Mouse (Mus musculus) kidney, embryonic 14.5 days (tissue): ENCODE measurements around the gene Rgs9. TPM values are rescaled to one million over a fixed set of nuclear protein-coding genes. Genes with fewer than 3 reads are reported as not detected.

Experiments used
- ATAC-seq: fragments of 200-750 bp; cut with Nextera tagmentation; 2 replicates; pipeline ENCODE4 v1.8.0; 2017; ENCODE audit warnings: moderate number of reproducible peaks, mild to moderate bottlenecking, moderate TSS enrichment, moderate library complexity; ENCODE audit not compliant: low FRiP score, low TSS enrichment
- H3K27ac ChIP-seq: fragments of 300-500 bp; sonication (generic); 2 replicates; pipeline ENCODE4 v1.5.1; 2014; ENCODE audit warnings: low read depth, mild to moderate bottlenecking, low read length, moderate library complexity, mixed read lengths
- H3K27me3 ChIP-seq: fragments of 300-500 bp; sonication (generic); 2 replicates; pipeline ENCODE4 v1.6.1; 2014; ENCODE audit warnings: mild to moderate bottlenecking, low read length; ENCODE audit not compliant: control insufficient read depth, insufficient read depth
- H3K36me3 ChIP-seq: fragments of 300-500 bp; sonication (generic); 2 replicates; pipeline ENCODE4 v1.6.1; 2014; ENCODE audit warnings: low read length, mixed read lengths; ENCODE audit not compliant: control insufficient read depth, insufficient read depth
- H3K4me1 ChIP-seq: fragments of 300-500 bp; sonication (generic); 2 replicates; pipeline ENCODE4 v1.6.1; 2014; ENCODE audit warnings: low read length, mixed read lengths; ENCODE audit not compliant: control insufficient read depth, insufficient read depth
- H3K4me2 ChIP-seq: fragments of 300-500 bp; sonication (generic); replicated peaks from 2 replicates; pipeline ENCODE4 v1.6.1; 2014; ENCODE audit warnings: low read depth, mild to moderate bottlenecking, low read length
- H3K4me3 ChIP-seq: fragments of 300-500 bp; sonication (generic); 2 replicates; pipeline ENCODE4 v1.5.1; 2014; ENCODE audit warnings: mild to moderate bottlenecking, low read length
- H3K9ac ChIP-seq: fragments of 300-500 bp; sonication (generic); 2 replicates; pipeline ENCODE4 v1.6.1; 2014; ENCODE audit warnings: low read depth, mild to moderate bottlenecking, low read length, moderate library complexity
- H3K9me3 ChIP-seq: fragments of 300-500 bp; sonication (generic); 2 replicates; pipeline ENCODE4 v1.6.1; 2016; ENCODE audit warnings: low read length; ENCODE audit not compliant: control insufficient read depth
- WGBS: fragments of 180-500 bp; shearing (Covaris S2); extraction: QIAGEN DNeasy Blood & Tissue Kit; methylation state at CpG from one replicate; pipeline ENCODE4 v1.1.7; 2014; 5-methylcytosine and 5-hydroxymethylcytosine counted together
- polyA plus RNA-seq: library from polyadenylated mRNA; unstranded; fragments of >200 nt; fragmentation: Nextera tagmentation; extraction: Ambion mirVana; gene quantifications from 2 replicates; pipeline ENCODE4 v1.2.1, GENCODE M21; 2014

Gene Rgs9
- polyA plus RNA-seq, 1 experiment from 2014 or later, result 2.3 TPM

DNA sequence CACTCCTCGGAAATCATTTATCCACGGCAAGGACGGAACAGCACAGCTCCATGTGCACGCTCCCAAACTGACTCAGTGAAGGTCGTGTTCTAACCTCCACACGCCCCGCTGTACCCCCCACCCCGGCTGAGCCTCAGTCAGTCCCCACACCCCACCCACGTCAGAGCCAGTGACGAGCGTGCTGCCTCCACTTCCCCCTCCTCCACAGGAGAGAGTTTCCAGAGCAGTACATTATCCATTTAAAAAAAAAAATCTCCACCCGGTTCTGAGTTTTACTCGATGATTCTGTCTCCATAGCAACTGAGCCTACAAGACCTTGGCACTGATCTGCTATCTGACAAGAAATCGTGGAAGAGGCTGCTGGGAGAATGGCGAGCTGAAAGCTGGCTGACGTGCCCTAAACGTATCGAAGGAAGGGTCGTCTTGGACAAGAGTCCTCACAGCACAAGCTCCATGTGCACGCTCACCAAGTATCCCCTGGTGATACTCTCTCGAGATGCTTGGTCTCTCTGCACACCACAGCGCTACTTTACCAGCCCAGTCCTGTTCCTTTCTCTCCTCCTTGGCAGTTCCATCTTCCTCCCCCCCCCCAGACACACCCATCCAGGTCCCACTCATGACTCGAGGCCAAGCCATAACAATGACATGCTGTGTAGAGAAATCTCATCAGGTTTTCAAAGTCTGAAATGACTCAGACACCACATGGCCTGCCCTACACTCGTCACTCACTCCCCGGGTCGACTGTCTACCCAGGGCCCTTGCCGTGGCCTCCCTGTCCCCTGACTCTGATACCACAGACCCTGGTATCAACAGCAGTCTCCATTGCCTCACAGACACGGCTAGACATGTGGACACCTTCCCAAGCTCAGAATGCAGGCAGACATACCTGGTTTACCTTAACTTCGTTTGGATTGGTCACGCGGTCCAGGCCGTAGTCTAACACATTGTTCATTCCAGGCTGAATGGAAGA is 38.7 kb downstream of the Rgs9 start:
- ATAC-seq, result no peak
- Histone ChIP-seq H3K9me3 (no peaks in the 10 kb centered on the region), H3K4me3 (no peak overlapping the region), H3K36me3 (no peaks in the 10 kb centered on the region), H3K9ac (no peak overlapping the region), H3K4me1 (no peaks in the 10 kb centered on the region), H3K27ac (no peak overlapping the region), H3K27me3 (no peaks in the 10 kb centered on the region), H3K4me2 (no peak overlapping the region)
- WGBS, result 88% methylated on average over 32 of the region's 32 CpGs

DNA sequence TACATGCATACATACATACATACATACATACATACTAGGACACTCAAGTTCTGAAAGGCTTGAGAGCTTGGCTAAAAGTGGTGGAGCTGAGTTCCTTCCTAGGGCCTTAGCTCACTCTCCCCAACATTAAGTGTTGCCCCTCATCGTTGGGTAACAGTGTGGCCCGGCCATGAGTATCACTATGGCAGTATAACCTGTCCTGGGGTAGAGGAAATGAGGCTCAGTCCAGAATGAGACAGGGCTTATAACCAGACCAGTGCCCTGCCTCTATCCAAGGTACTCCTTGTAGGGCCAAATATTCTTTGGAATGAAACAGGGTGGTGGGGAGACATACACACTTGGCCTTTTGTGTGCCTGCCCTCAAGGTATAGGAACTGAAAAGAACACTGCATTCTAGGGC is 40.1 kb downstream of the Rgs9 start:
- Histone ChIP-seq H3K4me3 (no peak overlapping the region), H3K9me3 (no peaks in the 10 kb centered on the region), H3K36me3 (no peaks in the 10 kb centered on the region), H3K9ac (no peak overlapping the region), H3K4me2 (no peak overlapping the region), H3K27me3 (no peaks in the 10 kb centered on the region), H3K4me1 (0 out of 2 replicates have a peak, but pooled peaks cover under 1% of the 10 kb centered on the region), H3K27ac (no peak overlapping the region)
- 89% methylated on average over 2 of the region's 2 CpGs for WGBS
- ATAC-seq, result no peak

DNA sequence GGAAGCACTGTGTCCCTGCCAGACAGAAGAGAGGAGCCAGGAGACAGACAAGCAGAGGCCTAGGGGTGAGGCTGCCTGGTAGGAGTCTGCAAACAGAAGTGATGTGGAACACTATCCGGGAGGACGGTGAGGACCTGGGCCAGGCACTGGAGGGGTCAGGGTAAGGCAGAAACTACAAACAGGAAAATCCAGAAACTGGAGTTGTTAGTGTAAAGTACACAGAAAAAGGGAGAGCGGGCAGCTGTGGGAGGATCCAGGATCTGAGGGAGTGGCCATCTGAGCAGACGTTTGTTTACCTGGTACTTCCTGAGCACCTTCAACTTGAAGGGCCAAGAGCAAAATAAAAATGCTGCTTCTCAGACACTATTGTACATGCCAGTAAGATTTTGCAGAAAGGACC is 42.9 kb downstream of the Rgs9 start:
- WGBS, result 35% methylated on average over 4 of the region's 4 CpGs
- Histone ChIP-seq H3K9me3 (no peaks in the 10 kb centered on the region), H3K27me3 (no peaks in the 10 kb centered on the region), H3K4me1 (peaks cover 5% of the 10 kb centered on the region; the same call in 1 of the 2 replicates), H3K4me2 (no peak overlapping the region), H3K4me3 (no peak overlapping the region), H3K36me3 (no peaks in the 10 kb centered on the region), H3K9ac (no peak overlapping the region), H3K27ac (no peak overlapping the region)
- no peak for ATAC-seq

DNA sequence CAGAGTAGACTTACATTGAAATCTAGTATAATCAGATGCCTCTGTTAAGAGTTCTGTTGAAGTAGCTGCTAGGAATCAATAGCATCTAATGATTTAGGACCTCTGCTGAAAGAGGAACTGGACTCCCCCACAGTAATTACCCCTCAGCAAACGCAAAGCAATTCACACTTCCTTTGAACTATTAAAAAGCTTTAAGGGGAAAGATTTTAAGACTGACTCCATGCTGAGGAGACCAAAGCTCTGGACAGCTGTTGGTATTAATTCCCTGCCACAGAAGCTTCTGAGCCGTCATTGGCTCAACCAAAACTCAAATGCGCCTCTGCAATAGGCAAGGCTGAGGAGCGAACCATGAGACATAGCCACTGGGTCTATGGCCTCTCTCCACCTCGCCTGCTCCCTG is 45.4 kb downstream of the Rgs9 start:
- Histone ChIP-seq H3K27me3 (no peaks in the 10 kb centered on the region), H3K4me2 (no peak overlapping the region), H3K9ac (no peak overlapping the region), H3K36me3 (no peaks in the 10 kb centered on the region), H3K4me1 (peaks cover 5% of the 10 kb centered on the region; the same call in 1 of the 2 replicates), H3K27ac (no peak overlapping the region), H3K4me3 (no peak overlapping the region), H3K9me3 (no peaks in the 10 kb centered on the region)
- 0 out of 2 replicates have a peak, but pooled peaks have one; percentile 46 for ATAC-seq
- 18% methylated on average over 5 of the region's 5 CpGs for WGBS

DNA sequence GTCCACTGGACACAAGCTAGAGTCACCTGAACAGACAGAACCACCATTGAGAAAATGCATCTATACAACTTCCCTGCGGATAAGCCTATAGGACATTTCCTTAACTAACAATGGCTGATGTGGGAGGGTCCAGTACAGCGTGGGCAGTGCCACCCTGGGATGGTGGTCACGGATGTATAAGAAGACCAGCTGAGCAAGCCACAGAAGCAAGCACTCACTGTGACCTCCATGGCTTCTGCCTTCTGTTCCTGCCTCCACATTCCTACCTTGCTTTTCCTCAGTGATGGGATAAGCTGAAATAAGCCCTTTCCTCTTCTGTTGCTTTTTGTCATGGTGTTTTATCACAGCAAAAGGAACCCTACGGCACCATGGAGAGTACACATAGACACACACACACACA is 47.4 kb downstream of the Rgs9 start:
- Histone ChIP-seq H3K4me2 (no peak overlapping the region), H3K9me3 (no peaks in the 10 kb centered on the region), H3K9ac (no peak overlapping the region), H3K4me1 (peaks cover 5% of the 10 kb centered on the region; the same call in 1 of the 2 replicates), H3K27ac (no peak overlapping the region), H3K36me3 (no peaks in the 10 kb centered on the region), H3K27me3 (no peaks in the 10 kb centered on the region), H3K4me3 (no peak overlapping the region)
- ATAC-seq, result no peak
- WGBS, result 90% methylated on average over 4 of the region's 4 CpGs

DNA sequence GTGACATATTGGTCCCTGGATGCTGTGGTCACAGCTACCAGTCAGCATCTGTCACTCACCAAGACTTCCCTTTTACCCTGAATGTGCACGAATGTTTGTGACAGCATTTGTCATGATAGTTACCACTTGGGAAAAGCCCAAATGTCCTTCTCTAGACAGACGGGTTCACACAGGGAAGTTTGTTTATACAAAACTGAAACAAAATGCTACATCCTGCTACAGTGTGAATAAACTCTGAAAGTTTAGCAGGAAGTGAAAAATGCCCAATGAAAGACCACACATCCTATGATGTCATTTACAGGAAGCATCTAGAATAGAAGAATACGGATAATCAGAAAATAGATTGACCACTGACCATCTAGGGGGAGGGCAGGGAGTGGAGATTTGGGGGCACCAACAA is 51.0 kb downstream of the Rgs9 start:
- 58% methylated on average over 3 of the region's 3 CpGs for WGBS
- no peak for ATAC-seq
- H3K9ac ChIP-seq, result no peak overlapping the region
- H3K9me3 ChIP-seq, result no peaks in the 10 kb centered on the region
- no peak overlapping the region for H3K27ac ChIP-seq
- no peaks in the 10 kb centered on the region for H3K27me3 ChIP-seq
- no peak overlapping the region for H3K4me2 ChIP-seq
- no peak overlapping the region for H3K4me3 ChIP-seq
- no peaks in the 10 kb centered on the region for H3K4me1 ChIP-seq
- no peaks in the 10 kb centered on the region for H3K36me3 ChIP-seq

DNA sequence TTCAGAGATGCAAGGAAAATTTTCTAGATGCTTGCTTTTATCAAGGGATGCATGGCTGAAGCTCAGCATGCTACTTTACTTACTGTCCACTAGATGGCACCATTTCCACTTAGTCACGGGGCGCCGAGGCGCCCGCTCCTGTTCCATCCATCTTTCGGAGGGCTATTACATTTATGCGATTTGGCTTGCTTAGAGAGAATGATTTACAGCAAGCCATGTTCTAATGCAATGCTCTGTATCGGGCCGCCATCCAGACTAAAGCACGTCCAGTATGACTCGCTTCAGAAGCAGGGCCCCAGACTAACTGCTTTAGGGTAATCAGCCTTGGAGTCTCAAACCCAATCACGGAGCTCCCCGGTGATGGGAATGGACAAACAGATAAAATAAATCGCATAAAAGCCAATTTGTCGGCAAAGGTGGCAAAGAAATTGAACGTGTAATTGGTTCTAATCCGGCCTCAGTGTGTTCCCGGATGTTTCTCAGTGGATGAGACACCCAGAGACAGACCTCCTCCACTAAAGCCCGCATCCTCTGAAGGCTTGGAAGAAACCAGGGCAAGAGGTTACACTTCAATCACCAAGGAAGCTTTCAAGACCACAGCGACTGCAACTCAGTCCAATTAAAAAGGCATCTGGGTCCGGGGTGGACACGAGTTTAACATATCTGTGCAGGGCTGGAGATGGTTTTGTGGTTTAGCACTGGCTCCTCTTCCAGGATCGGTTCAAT is 53.1 kb downstream of the Rgs9 start:
- no peak overlapping the region for H3K4me3 ChIP-seq
- H3K36me3 ChIP-seq, result no peaks in the 10 kb centered on the region
- WGBS, result 21% methylated on average over 23 of the region's 23 CpGs
- no peaks in the 10 kb centered on the region for H3K4me1 ChIP-seq
- no peaks in the 10 kb centered on the region for H3K9me3 ChIP-seq
- no peak overlapping the region for H3K9ac ChIP-seq
- no peaks in the 10 kb centered on the region for H3K27me3 ChIP-seq
- H3K4me2 ChIP-seq, result peak overlapping the region; percentile 29; the same call in 1 of the 2 replicates
- ATAC-seq, result peak; percentile 87
- no peak overlapping the region for H3K27ac ChIP-seq

DNA sequence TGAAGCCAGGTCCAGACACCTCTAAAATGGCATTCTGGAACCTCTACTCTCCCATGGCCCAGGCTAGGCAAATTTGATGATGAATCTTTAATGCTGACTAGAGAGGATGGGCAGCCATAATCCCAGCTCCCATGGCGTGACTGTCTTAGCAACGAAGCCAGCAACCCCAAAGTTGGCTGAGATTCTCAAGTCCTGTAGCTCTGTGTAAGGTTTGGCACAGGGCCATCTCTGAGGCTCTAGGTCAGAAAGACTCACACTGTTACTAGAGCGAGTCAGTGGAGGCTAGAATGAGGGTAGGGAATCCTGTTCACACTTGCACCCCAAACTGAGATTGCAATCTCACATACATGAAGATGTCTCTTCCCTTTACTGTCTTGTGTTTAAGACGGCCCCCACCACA is 57.8 kb downstream of the Rgs9 start:
- H3K9me3 ChIP-seq, result no peaks in the 10 kb centered on the region
- no peak overlapping the region for H3K4me2 ChIP-seq
- no peaks in the 10 kb centered on the region for H3K4me1 ChIP-seq
- no peak overlapping the region for H3K27ac ChIP-seq
- no peaks in the 10 kb centered on the region for H3K36me3 ChIP-seq
- WGBS, result 72% methylated on average over 4 of the region's 4 CpGs
- ATAC-seq, result no peak
- H3K4me3 ChIP-seq, result no peak overlapping the region
- H3K9ac ChIP-seq, result no peak overlapping the region
- H3K27me3 ChIP-seq, result no peaks in the 10 kb centered on the region

DNA sequence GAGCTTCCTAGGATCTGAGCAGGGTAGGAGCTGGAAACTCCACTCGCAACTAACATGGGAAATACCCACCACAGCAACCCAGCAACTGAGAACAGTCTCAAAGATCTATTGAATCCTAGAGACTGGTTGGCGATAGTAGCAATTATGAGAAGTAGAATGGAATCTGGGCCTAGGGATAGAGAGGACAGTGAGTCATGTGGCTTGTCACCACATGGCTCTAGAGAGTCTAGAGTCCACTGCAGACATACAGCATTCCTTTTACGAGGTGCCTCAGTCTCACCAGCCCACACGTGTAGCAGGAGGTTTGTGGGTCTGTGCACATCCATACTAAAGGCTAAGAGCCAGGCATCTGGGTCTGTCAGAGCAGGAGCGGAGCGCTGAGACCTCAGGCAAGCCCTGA is 59.3 kb downstream of the Rgs9 start:
- no peak for ATAC-seq
- H3K4me3 ChIP-seq, result no peak overlapping the region
- WGBS, result 88% methylated on average over 6 of the region's 6 CpGs
- H3K4me2 ChIP-seq, result no peak overlapping the region
- no peaks in the 10 kb centered on the region for H3K4me1 ChIP-seq
- no peak overlapping the region for H3K9ac ChIP-seq
- H3K9me3 ChIP-seq, result no peaks in the 10 kb centered on the region
- H3K27ac ChIP-seq, result no peak overlapping the region
- H3K27me3 ChIP-seq, result no peaks in the 10 kb centered on the region
- no peaks in the 10 kb centered on the region for H3K36me3 ChIP-seq
